Mouse (Mus musculus) cerebellum, adult 2 months (tissue): ENCODE results near the gene Vamp3.

ENCODE experiments used
- CTCF ChIP-seq: fragments of 200-500 bp; IDR thresholded peaks from 2 replicates; pipeline ENCODE4 v1.5.1; 2011; ENCODE audit warnings: low read depth, mild to moderate bottlenecking, control low read depth, low read length, moderate library complexity, borderline replicate concordance; ENCODE audit not compliant: insufficient read depth
- POLR2A ChIP-seq: fragments of 200-500 bp; IDR thresholded peaks from 2 replicates; pipeline ENCODE4 v1.6.1; 2011; ENCODE audit warnings: low read length, control low read depth, borderline replicate concordance; ENCODE audit not compliant: insufficient read depth

GRCm38 (mm10) chr4:151036521-151036920 is 21.2 kb downstream of the Vamp3 start:
- TF ChIP-seq CTCF: no peak
- TF ChIP-seq POLR2A: no peak
